Mouse (Mus musculus) cerebellum, adult 11 months (tissue): ENCODE measurements around the gene Dcaf1.

Source experiments
- DNase-seq: peaks from one replicate; pipeline ENCODE4 v3.0.0; 2022

The Dcaf1 gene

GRCm38 (mm10) chr9:106908715-106909114, 87.0 kb downstream of the Dcaf1 start:
- no peak for DNase-seq

GRCm38 (mm10) chr9:106911624-106912023, 90.0 kb downstream of the Dcaf1 start:
- DNase-seq, result no peak

GRCm38 (mm10) chr9:106913759-106914158, 92.1 kb downstream of the Dcaf1 start:
- DNase-seq, result no peak

GRCm38 (mm10) chr9:106914878-106915277, 93.2 kb downstream of the Dcaf1 start:
- DNase-seq, result no peak
